Mouse (Mus musculus): ENCODE results near the gene Majin.

Gene Majin

GRCm38 (mm10) chr19:6227864-6228263 is 43.7 kb downstream of the Majin start:
- no peak for DNase-seq (ENCODE audit: low spot score in 2 of 2)

- no peak for DNase-seq (ENCODE audit: low spot score in 2 of 2)
Observed at GRCm38 (mm10) chr19:6230411-6230810, 46.2 kb downstream of the Majin start.

- no peak for DNase-seq (ENCODE audit: low spot score in 2 of 2)
Observed at GRCm38 (mm10) chr19:6231036-6231435, 46.8 kb downstream of the Majin start.

- DNase-seq (ENCODE audit: low spot score in 2 of 2): no peak
Observed at GRCm38 (mm10) chr19:6233647-6234046, 49.5 kb downstream of the Majin start.

- DNase-seq (ENCODE audit: low spot score in 2 of 2): no peak
Observed at GRCm38 (mm10) chr19:6234337-6235083, 50.3 kb downstream of the Majin start.

- peak; percentile 98 to 99 for DNase-seq (ENCODE audit: low spot score in 2 of 2)
Observed at GRCm38 (mm10) chr19:6235084-6236052, 51.2 kb downstream of the Majin start, which contains the start of gene Ppp2r5b. TSS of gene Ppp2r5b (minus strand) at chr19:6235872.

GRCm38 (mm10) chr19:6236053-6236441 is 51.9 kb downstream of the Majin start:
- DNase-seq (ENCODE audit: low spot score in 2 of 2): peak; percentile 81 to 84

GRCm38 (mm10) chr19:6236842-6237241 is 52.7 kb downstream of the Majin start:
- no peak for DNase-seq (ENCODE audit: low spot score in 2 of 2)

- no peak for DNase-seq (ENCODE audit: low spot score in 2 of 2)
Observed at GRCm38 (mm10) chr19:6238740-6239139, 54.6 kb downstream of the Majin start.

GRCm38 (mm10) chr19:6240136-6240535 is 55.9 kb downstream of the Majin start:
- no peak for DNase-seq (ENCODE audit: low spot score in 2 of 2)

GRCm38 (mm10) chr19:6240725-6241124 is 56.5 kb downstream of the Majin start:
- no peak for DNase-seq (ENCODE audit: low spot score in 2 of 2)

- peak; percentile 97 for DNase-seq (ENCODE audit: low spot score in 2 of 2)
Observed at GRCm38 (mm10) chr19:6241274-6242107, 57.3 kb downstream of the Majin start, which contains the start of gene Atg2a. TSS of gene Atg2a (plus strand) at chr19:6241668.

- peak; percentile 47 to 54 for DNase-seq (ENCODE audit: low spot score in 2 of 2)
Observed at GRCm38 (mm10) chr19:6242281-6242680, 58.1 kb downstream of the Majin start.

- no peak for DNase-seq (ENCODE audit: low spot score in 2 of 2)
Observed at GRCm38 (mm10) chr19:6243226-6243625, 59.0 kb downstream of the Majin start.

- DNase-seq (ENCODE audit: low spot score in 2 of 2): no peak
Observed at GRCm38 (mm10) chr19:6245806-6246205, 61.6 kb downstream of the Majin start.

GRCm38 (mm10) chr19:6247526-6248300 is 63.5 kb downstream of the Majin start:
- no peak for DNase-seq (ENCODE audit: low spot score in 2 of 2)

GRCm38 (mm10) chr19:6253021-6253420 is 68.8 kb downstream of the Majin start:
- no peak for DNase-seq (ENCODE audit: low spot score in 2 of 2)

- peak; percentile 16 to 57 for DNase-seq (ENCODE audit: low spot score in 2 of 2)
Observed at GRCm38 (mm10) chr19:6260428-6260827, 76.2 kb downstream of the Majin start.

GRCm38 (mm10) chr19:6260946-6261345 is 76.8 kb downstream of the Majin start:
- DNase-seq (ENCODE audit: low spot score in 2 of 2): no peak

GRCm38 (mm10) chr19:6261379-6261778 is 77.2 kb downstream of the Majin start:
- no peak for DNase-seq (ENCODE audit: low spot score in 2 of 2)

- DNase-seq (ENCODE audit: low spot score in 2 of 2): peak; percentile 40 to 77
Observed at GRCm38 (mm10) chr19:6262222-6262621, 78.0 kb downstream of the Majin start.
